Mouse (Mus musculus): ENCODE results near the gene Atp2a2. TPM values are rescaled to one million over a fixed set of nuclear protein-coding genes. Genes with fewer than 3 reads are reported as not detected.

Gene Atp2a2
- 102 and 136 TPM in 2 replicates for polyA plus RNA-seq (2012; rRNA removed)

- peak; percentile 97 for DNase-seq (ENCODE audit: low read depth)
- peak; percentile 40; the same call in 1 of the 2 replicates for TF ChIP-seq CTCF (IDR thresholded peaks at IDR 0.05; ENCODE audit: borderline replicate concordance, extremely low read depth, insufficient read depth, insufficient read length)
- TF ChIP-seq POLR2A (IDR thresholded peaks at IDR 0.05; ENCODE audit: borderline replicate concordance, extremely low read depth, insufficient read depth, insufficient read length, poor library complexity, severe bottlenecking) = peak; percentile 97
Measured at GRCm38 (mm10) chr5:122502077-122502941, at the start of gene Atp2a2. Gene Atp2a2 (minus strand): TSS chr5:122502225.

GRCm38 (mm10) chr5:122550460-122550859, 48.4 kb upstream of the Atp2a2 start:
- DNase-seq (ENCODE audit: low read depth) = no peak
- no peak for TF ChIP-seq CTCF (IDR thresholded peaks at IDR 0.05; ENCODE audit: borderline replicate concordance, extremely low read depth, insufficient read depth, insufficient read length)
- TF ChIP-seq POLR2A (IDR thresholded peaks at IDR 0.05; ENCODE audit: borderline replicate concordance, extremely low read depth, insufficient read depth, insufficient read length, poor library complexity, severe bottlenecking) = no peak

- DNase-seq (ENCODE audit: low read depth) = peak; percentile 19
- TF ChIP-seq CTCF (IDR thresholded peaks at IDR 0.05; ENCODE audit: borderline replicate concordance, extremely low read depth, insufficient read depth, insufficient read length) (no peak), POLR2A (IDR thresholded peaks at IDR 0.05; ENCODE audit: borderline replicate concordance, extremely low read depth, insufficient read depth, insufficient read length, poor library complexity, severe bottlenecking) (no peak)
Measured at GRCm38 (mm10) chr5:122548671-122549070, 46.6 kb upstream of the Atp2a2 start.

GRCm38 (mm10) chr5:122547810-122548209, 45.8 kb upstream of the Atp2a2 start:
- TF ChIP-seq CTCF (IDR thresholded peaks at IDR 0.05; ENCODE audit: borderline replicate concordance, extremely low read depth, insufficient read depth, insufficient read length) (no peak), POLR2A (IDR thresholded peaks at IDR 0.05; ENCODE audit: borderline replicate concordance, extremely low read depth, insufficient read depth, insufficient read length, poor library complexity, severe bottlenecking) (no peak)
- DNase-seq (ENCODE audit: low read depth) = no peak

- no peak for TF ChIP-seq POLR2A (IDR thresholded peaks at IDR 0.05; ENCODE audit: borderline replicate concordance, extremely low read depth, insufficient read depth, insufficient read length, poor library complexity, severe bottlenecking)
- TF ChIP-seq CTCF (IDR thresholded peaks at IDR 0.05; ENCODE audit: borderline replicate concordance, extremely low read depth, insufficient read depth, insufficient read length) = peak; percentile 49; the same call in 1 of the 2 replicates
- peak; percentile 44 for DNase-seq (ENCODE audit: low read depth)
Measured at GRCm38 (mm10) chr5:122547251-122547714, 45.3 kb upstream of the Atp2a2 start.

- no peak for TF ChIP-seq CTCF (IDR thresholded peaks at IDR 0.05; ENCODE audit: borderline replicate concordance, extremely low read depth, insufficient read depth, insufficient read length)
- no peak for TF ChIP-seq POLR2A (IDR thresholded peaks at IDR 0.05; ENCODE audit: borderline replicate concordance, extremely low read depth, insufficient read depth, insufficient read length, poor library complexity, severe bottlenecking)
Measured at GRCm38 (mm10) chr5:122543392-122543791, 41.4 kb upstream of the Atp2a2 start.

GRCm38 (mm10) chr5:122541871-122542270, 39.8 kb upstream of the Atp2a2 start:
- no peak for TF ChIP-seq CTCF (IDR thresholded peaks at IDR 0.05; ENCODE audit: borderline replicate concordance, extremely low read depth, insufficient read depth, insufficient read length)
- TF ChIP-seq POLR2A (IDR thresholded peaks at IDR 0.05; ENCODE audit: borderline replicate concordance, extremely low read depth, insufficient read depth, insufficient read length, poor library complexity, severe bottlenecking) = no peak

More at GRCm38 (mm10) chr5:122543392-122543791, 41.4 kb upstream of the Atp2a2 start:
- DNase-seq (ENCODE audit: low read depth) = no peak

GRCm38 (mm10) chr5:122538077-122538476, 36.1 kb upstream of the Atp2a2 start:
- no peak for DNase-seq (ENCODE audit: low read depth)
- TF ChIP-seq POLR2A (IDR thresholded peaks at IDR 0.05; ENCODE audit: borderline replicate concordance, extremely low read depth, insufficient read depth, insufficient read length, poor library complexity, severe bottlenecking) = no peak
- no peak for TF ChIP-seq CTCF (IDR thresholded peaks at IDR 0.05; ENCODE audit: borderline replicate concordance, extremely low read depth, insufficient read depth, insufficient read length)

More at GRCm38 (mm10) chr5:122541871-122542270, 39.8 kb upstream of the Atp2a2 start:
- no peak for DNase-seq (ENCODE audit: low read depth)

GRCm38 (mm10) chr5:122537654-122538053, 35.6 kb upstream of the Atp2a2 start:
- no peak for TF ChIP-seq POLR2A (IDR thresholded peaks at IDR 0.05; ENCODE audit: borderline replicate concordance, extremely low read depth, insufficient read depth, insufficient read length, poor library complexity, severe bottlenecking)
- no peak for TF ChIP-seq CTCF (IDR thresholded peaks at IDR 0.05; ENCODE audit: borderline replicate concordance, extremely low read depth, insufficient read depth, insufficient read length)
- no peak for DNase-seq (ENCODE audit: low read depth)

GRCm38 (mm10) chr5:122533884-122534283, 31.9 kb upstream of the Atp2a2 start:
- no peak for DNase-seq (ENCODE audit: low read depth)
- no peak for TF ChIP-seq CTCF (IDR thresholded peaks at IDR 0.05; ENCODE audit: borderline replicate concordance, extremely low read depth, insufficient read depth, insufficient read length)
- TF ChIP-seq POLR2A (IDR thresholded peaks at IDR 0.05; ENCODE audit: borderline replicate concordance, extremely low read depth, insufficient read depth, insufficient read length, poor library complexity, severe bottlenecking) = no peak

GRCm38 (mm10) chr5:122529913-122530604, 28.0 kb upstream of the Atp2a2 start:
- TF ChIP-seq POLR2A (IDR thresholded peaks at IDR 0.05; ENCODE audit: borderline replicate concordance, extremely low read depth, insufficient read depth, insufficient read length, poor library complexity, severe bottlenecking) (no peak), CTCF (IDR thresholded peaks at IDR 0.05; ENCODE audit: borderline replicate concordance, extremely low read depth, insufficient read depth, insufficient read length) (no peak)
- no peak for DNase-seq (ENCODE audit: low read depth)
